Mouse (Mus musculus): ENCODE results near the gene Spin2f. TPM values are rescaled to one million over a fixed set of nuclear protein-coding genes. Genes with fewer than 3 reads are reported as not detected.

Spin2f gene
- polyA plus RNA-seq (2014; fragmentation: Illumina TruSeq; extraction: RNeasy Lipid Tissue Mini Kit (QIAGEN cat#74804); ENCODE audit: low read depth, low replicate concordance) = not detected

DNA sequence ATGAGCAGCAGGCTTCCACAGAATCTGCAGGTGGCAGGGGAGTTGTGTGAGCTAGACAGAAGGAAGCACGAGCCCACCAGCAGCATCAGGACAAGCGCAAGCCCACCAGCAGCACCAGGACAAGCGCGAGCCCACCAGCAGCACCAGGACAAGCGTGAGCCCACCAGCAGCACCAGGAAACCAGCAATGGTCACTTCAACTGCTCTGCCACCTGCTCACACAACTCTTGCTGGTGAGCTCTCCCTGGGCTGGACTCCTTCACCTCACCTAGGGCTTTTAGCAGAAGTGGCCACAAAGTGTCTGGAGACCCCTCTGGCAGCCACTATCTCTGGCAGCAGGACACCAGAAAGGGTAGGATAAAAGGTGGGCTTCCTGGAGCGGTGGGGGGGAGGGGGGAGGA is at the start of gene Spin2f:
Gene Spin2f, plus strand, starts transcription at position 301 of the 400 bp plus-strand sequence.

Other genes starting within 250 kb of the Spin2f start
- gene Btbd35f29, start 136.2 kb upstream of the Spin2f start, polyA plus RNA-seq (2014; fragmentation: Illumina TruSeq; extraction: RNeasy Lipid Tissue Mini Kit (QIAGEN cat#74804); ENCODE audit: low read depth, low replicate concordance) = not detected
- not detected for gene Btbd35f26, start 82.6 kb downstream of the Spin2f start, polyA plus RNA-seq (2014; fragmentation: Illumina TruSeq; extraction: RNeasy Lipid Tissue Mini Kit (QIAGEN cat#74804); ENCODE audit: low read depth, low replicate concordance)
- gene Btbd35f19, start 130.0 kb downstream of the Spin2f start, polyA plus RNA-seq (2014; fragmentation: Illumina TruSeq; extraction: RNeasy Lipid Tissue Mini Kit (QIAGEN cat#74804); ENCODE audit: low read depth, low replicate concordance) = not detected